Mouse (Mus musculus) cerebellum, adult 2 months (tissue): ENCODE data around the gene Iqsec1.

ENCODE experiments used
- CTCF ChIP-seq: fragments of 200-500 bp; IDR thresholded peaks from 2 replicates; pipeline ENCODE4 v1.5.1; 2011; ENCODE audit warnings: low read depth, mild to moderate bottlenecking, control low read depth, low read length, moderate library complexity, borderline replicate concordance; ENCODE audit not compliant: insufficient read depth
- POLR2A ChIP-seq: fragments of 200-500 bp; IDR thresholded peaks from 2 replicates; pipeline ENCODE4 v1.6.1; 2011; ENCODE audit warnings: low read length, control low read depth, borderline replicate concordance; ENCODE audit not compliant: insufficient read depth

GRCm38 (mm10) chr6:90999176-90999575 lies 10.7 kb upstream of the Iqsec1 start:
- TF ChIP-seq CTCF (no peak), POLR2A (no peak)
